Mouse (Mus musculus) adrenal gland (tissue): Measurements from ENCODE around the gene Tnrc18.

Experiments used
- intact Hi-C: fragments of 180-260 bp; cut with DNase I; formaldehyde crosslinking; loops from one replicate; pipeline ENCODE4 v1.15.1; 2025

Tnrc18 gene

GRCm38 (mm10) chr5:142730295-142730694 lies 87.2 kb downstream of the Tnrc18 start:
- intact Hi-C loops, result no loop called here

GRCm38 (mm10) chr5:142728301-142728700 lies 89.2 kb downstream of the Tnrc18 start:
- intact Hi-C loops, result no loop called here

- intact Hi-C loops, result no loop called here
Measured at GRCm38 (mm10) chr5:142726748-142727147, 90.7 kb downstream of the Tnrc18 start.

GRCm38 (mm10) chr5:142724265-142724664 lies 93.2 kb downstream of the Tnrc18 start:
- intact Hi-C loops, result no loop called here

- intact Hi-C loops, result loop anchor here (2.0 kb wide), 1 partner anchor 119 kb away; no protein-coding TSS in a partner anchor
Measured at GRCm38 (mm10) chr5:142723520-142724133, 93.8 kb downstream of the Tnrc18 start.

GRCm38 (mm10) chr5:142719897-142720296 lies 97.6 kb downstream of the Tnrc18 start:
- intact Hi-C loops, result loop anchor here (5.0 kb wide), 1 partner anchor 218 kb away; no protein-coding TSS in a partner anchor

GRCm38 (mm10) chr5:142718486-142718885 lies 99.0 kb downstream of the Tnrc18 start:
- intact Hi-C loops, result loop anchor here (1.0 to 5.0 kb wide), 2 partner anchors 161 to 216 kb away; no protein-coding TSS in a partner anchor

- intact Hi-C loops, result loop anchor here (1.0 to 5.0 kb wide), 2 partner anchors 161 to 216 kb away; no protein-coding TSS in a partner anchor
Measured at GRCm38 (mm10) chr5:142718037-142718436, 99.4 kb downstream of the Tnrc18 start.

GRCm38 (mm10) chr5:142716056-142716455 lies 101.4 kb downstream of the Tnrc18 start:
- intact Hi-C loops, result loop anchor here (5.0 kb wide), 1 partner anchor 214 kb away; no protein-coding TSS in a partner anchor

GRCm38 (mm10) chr5:142715059-142715458 lies 102.4 kb downstream of the Tnrc18 start:
- intact Hi-C loops, result loop anchor here (5.0 kb wide), 1 partner anchor 213 kb away; no protein-coding TSS in a partner anchor

- intact Hi-C loops, result no loop called here
Measured at GRCm38 (mm10) chr5:142713966-142714365, 103.5 kb downstream of the Tnrc18 start.

- intact Hi-C loops, result no loop called here
Measured at GRCm38 (mm10) chr5:142712373-142712772, 105.1 kb downstream of the Tnrc18 start.

- intact Hi-C loops, result no loop called here
Measured at GRCm38 (mm10) chr5:142709436-142709835, 108.0 kb downstream of the Tnrc18 start.

GRCm38 (mm10) chr5:142707709-142708108 lies 109.8 kb downstream of the Tnrc18 start:
- intact Hi-C loops, result no loop called here

GRCm38 (mm10) chr5:142703569-142703968 lies 113.9 kb downstream of the Tnrc18 start:
- intact Hi-C loops, result loop anchor here (2.0 kb wide), 1 partner anchor 17 kb away; no protein-coding TSS in a partner anchor

- intact Hi-C loops, result loop anchor here (2.0 kb wide), 1 partner anchor 16 kb away; no protein-coding TSS in a partner anchor
Measured at GRCm38 (mm10) chr5:142702511-142703138, 114.8 kb downstream of the Tnrc18 start.

GRCm38 (mm10) chr5:142701651-142702510 lies 115.6 kb downstream of the Tnrc18 start:
- intact Hi-C loops, result loop anchor here (2.0 kb wide), 1 partner anchor 15 kb away; no protein-coding TSS in a partner anchor

GRCm38 (mm10) chr5:142700842-142701589 lies 116.4 kb downstream of the Tnrc18 start:
- intact Hi-C loops, result no loop called here

GRCm38 (mm10) chr5:142697742-142698141 lies 119.7 kb downstream of the Tnrc18 start:
- intact Hi-C loops, result no loop called here

GRCm38 (mm10) chr5:142696865-142697264 lies 120.6 kb downstream of the Tnrc18 start:
- intact Hi-C loops, result no loop called here

- intact Hi-C loops, result no loop called here
Measured at GRCm38 (mm10) chr5:142696258-142696657, 121.2 kb downstream of the Tnrc18 start.
